Mouse (Mus musculus) spleen, adult 2 months (tissue): ENCODE data around the gene Fam166a.

ENCODE experiments used
- CTCF ChIP-seq: fragments of 200-500 bp; IDR thresholded peaks from 2 replicates; pipeline ENCODE4 v1.5.1; 2011; ENCODE audit warnings: mild to moderate bottlenecking, inconsistent platforms; ENCODE audit not compliant: insufficient read depth, insufficient read length, insufficient replicate concordance; ENCODE audit errors: extremely low read depth
- POLR2A ChIP-seq: fragments of 200-500 bp; IDR thresholded peaks from 2 replicates; pipeline ENCODE4 v1.6.1; 2011; ENCODE audit warnings: low read depth, low read length, inconsistent platforms

GRCm38 (mm10) chr2:25228431-25228889, 9.9 kb downstream of the Fam166a start:
- TF ChIP-seq POLR2A = no peak
- peak; percentile 88; the same call in 1 of the 2 replicates for TF ChIP-seq CTCF
